Mouse (Mus musculus): ENCODE results near the gene Slc43a1. TPM values are rescaled to one million over a fixed set of nuclear protein-coding genes. Genes with fewer than 3 reads are reported as not detected.
"Not testable (repeated sequence)": the region's sequence is repeated elsewhere in the genome, so short reads cannot be mapped to it uniquely, and the experiment has no call there.

Gene Slc43a1
- polyA plus RNA-seq, 1 experiment from 2014 or later: 18.3 TPM

DNA sequence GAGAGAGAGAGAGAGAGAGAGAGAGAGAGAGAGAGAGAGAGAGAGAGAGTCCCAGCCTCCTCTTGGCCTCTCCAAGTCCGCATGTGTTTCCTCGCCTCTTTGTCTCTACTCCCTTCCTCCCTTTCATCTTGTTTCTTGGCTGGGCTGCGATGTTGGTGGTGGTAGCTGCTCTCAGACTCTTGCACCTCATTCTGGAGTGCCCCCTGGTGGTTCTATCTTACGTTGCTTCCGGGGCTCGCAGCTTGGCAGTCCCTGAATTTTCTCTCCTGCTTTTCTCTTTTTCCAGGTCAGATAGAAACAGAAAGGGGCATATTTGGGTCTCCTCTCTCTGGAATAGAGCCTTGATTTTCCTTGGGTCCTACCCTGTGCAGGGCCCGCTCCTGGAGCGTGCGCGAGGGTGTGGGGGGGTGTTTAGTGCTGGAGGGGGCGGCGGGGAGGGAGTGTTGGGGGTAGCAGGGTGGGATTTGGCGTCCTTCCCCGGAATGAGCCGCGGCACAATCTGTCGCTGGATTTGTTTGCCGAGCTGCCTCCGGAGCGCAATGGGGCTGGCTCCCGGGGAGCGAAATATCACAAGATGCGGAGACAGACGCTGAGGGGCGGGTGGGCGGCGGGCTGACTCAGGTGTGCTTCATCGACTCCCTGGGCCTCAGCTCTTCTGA, 50.1 kb downstream of the Slc43a1 start:
- Histone ChIP-seq H3K36me3 (ENCODE audit: control insufficient read depth, insufficient read depth, low read length) (no peaks in the 10 kb centered on the region), H3K9me3 (ENCODE audit: control insufficient read depth, low read length) (no peaks in the 10 kb centered on the region), H3K4me2 (ENCODE audit: low read length) (peak overlapping the region; percentile 53), H3K4me3 (ENCODE audit: low read depth, low read length) (peak overlapping the region; percentile 24), H3K27me3 (replicated peaks; ENCODE audit: control insufficient read depth, insufficient read depth, low read length) (peaks cover 51% of the 10 kb centered on the region), H3K9ac (ENCODE audit: low read length) (0 out of 2 replicates have a peak overlapping the region, but pooled peaks have one; percentile 11), H3K4me1 (replicated peaks; ENCODE audit: control insufficient read depth, insufficient read depth, low read length) (peaks cover 22% of the 10 kb centered on the region), H3K27ac (ENCODE audit: low read depth) (no peak overlapping the region)
- WGBS: 2% methylated on average over 28 of the region's 28 CpGs
- ATAC-seq (replicated peaks; ENCODE audit: low FRiP score, low TSS enrichment, low read depth) (no peak), DNase-seq (ENCODE audit: low spot score) (peak; percentile 82)

GRCm38 (mm10) chr2:84889316-84890044, 50.8 kb downstream of the Slc43a1 start:
- no peak overlapping the region for H3K27ac ChIP-seq (ENCODE audit: low read depth)
- no peaks in the 10 kb centered on the region for H3K9me3 ChIP-seq (ENCODE audit: control insufficient read depth, low read length)
- H3K36me3 ChIP-seq (ENCODE audit: control insufficient read depth, insufficient read depth, low read length): no peaks in the 10 kb centered on the region
- no peak for DNase-seq (ENCODE audit: low spot score)
- 20% methylated on average over 14 of the region's 14 CpGs for WGBS
- H3K9ac ChIP-seq (ENCODE audit: low read length): 0 out of 2 replicates have a peak overlapping the region, but pooled peaks have one; percentile 11
- peaks cover 44% of the 10 kb centered on the region for H3K27me3 ChIP-seq (replicated peaks; ENCODE audit: control insufficient read depth, insufficient read depth, low read length)
- H3K4me1 ChIP-seq (replicated peaks; ENCODE audit: control insufficient read depth, insufficient read depth, low read length): peaks cover 22% of the 10 kb centered on the region
- peak overlapping the region; percentile 53 for H3K4me2 ChIP-seq (ENCODE audit: low read length)
- 0 out of 2 replicates have a peak, but pooled peaks have one; percentile 7 for ATAC-seq (replicated peaks; ENCODE audit: low FRiP score, low TSS enrichment, low read depth)
- 0 out of 2 replicates have a peak overlapping the region, but pooled peaks have one; percentile 24 for H3K4me3 ChIP-seq (ENCODE audit: low read depth, low read length)

GRCm38 (mm10) chr2:84890045-84890340, 51.3 kb downstream of the Slc43a1 start:
- DNase-seq (ENCODE audit: low spot score): peak; percentile 87

GRCm38 (mm10) chr2:84893359-84893758, 54.7 kb downstream of the Slc43a1 start:
- H3K9ac ChIP-seq (ENCODE audit: low read length): no peak overlapping the region
- WGBS: 61% methylated on average over 6 of the region's 6 CpGs
- H3K9me3 ChIP-seq (ENCODE audit: control insufficient read depth, low read length): no peaks in the 10 kb centered on the region
- H3K27me3 ChIP-seq (replicated peaks; ENCODE audit: control insufficient read depth, insufficient read depth, low read length): peaks cover 10% of the 10 kb centered on the region
- no peak overlapping the region for H3K27ac ChIP-seq (ENCODE audit: low read depth)
- H3K36me3 ChIP-seq (ENCODE audit: control insufficient read depth, insufficient read depth, low read length): no peaks in the 10 kb centered on the region
- no peak overlapping the region for H3K4me3 ChIP-seq (ENCODE audit: low read depth, low read length)
- ATAC-seq (replicated peaks; ENCODE audit: low FRiP score, low TSS enrichment, low read depth) (no peak), DNase-seq (ENCODE audit: low spot score) (no peak)
- no peak overlapping the region for H3K4me2 ChIP-seq (ENCODE audit: low read length)
- 0 out of 2 replicates have a peak, but pooled peaks cover 4% of the 10 kb centered on the region for H3K4me1 ChIP-seq (replicated peaks; ENCODE audit: control insufficient read depth, insufficient read depth, low read length)

More at GRCm38 (mm10) chr2:84890045-84890340, 51.3 kb downstream of the Slc43a1 start:
- H3K9ac ChIP-seq (ENCODE audit: low read length): no peak overlapping the region
- no peak overlapping the region for H3K4me3 ChIP-seq (ENCODE audit: low read depth, low read length)
- ATAC-seq (replicated peaks; ENCODE audit: low FRiP score, low TSS enrichment, low read depth): 0 out of 2 replicates have a peak, but pooled peaks have one; percentile 35
- no peak overlapping the region for H3K27ac ChIP-seq (ENCODE audit: low read depth)
- WGBS: 0% methylated on average over 5 of the region's 5 CpGs
- H3K9me3 ChIP-seq (ENCODE audit: control insufficient read depth, low read length): no peaks in the 10 kb centered on the region
- H3K4me1 ChIP-seq (replicated peaks; ENCODE audit: control insufficient read depth, insufficient read depth, low read length): peaks cover 22% of the 10 kb centered on the region
- H3K36me3 ChIP-seq (ENCODE audit: control insufficient read depth, insufficient read depth, low read length): no peaks in the 10 kb centered on the region
- H3K4me2 ChIP-seq (ENCODE audit: low read length): no peak overlapping the region
- H3K27me3 ChIP-seq (replicated peaks; ENCODE audit: control insufficient read depth, insufficient read depth, low read length): peaks cover 39% of the 10 kb centered on the region

DNA sequence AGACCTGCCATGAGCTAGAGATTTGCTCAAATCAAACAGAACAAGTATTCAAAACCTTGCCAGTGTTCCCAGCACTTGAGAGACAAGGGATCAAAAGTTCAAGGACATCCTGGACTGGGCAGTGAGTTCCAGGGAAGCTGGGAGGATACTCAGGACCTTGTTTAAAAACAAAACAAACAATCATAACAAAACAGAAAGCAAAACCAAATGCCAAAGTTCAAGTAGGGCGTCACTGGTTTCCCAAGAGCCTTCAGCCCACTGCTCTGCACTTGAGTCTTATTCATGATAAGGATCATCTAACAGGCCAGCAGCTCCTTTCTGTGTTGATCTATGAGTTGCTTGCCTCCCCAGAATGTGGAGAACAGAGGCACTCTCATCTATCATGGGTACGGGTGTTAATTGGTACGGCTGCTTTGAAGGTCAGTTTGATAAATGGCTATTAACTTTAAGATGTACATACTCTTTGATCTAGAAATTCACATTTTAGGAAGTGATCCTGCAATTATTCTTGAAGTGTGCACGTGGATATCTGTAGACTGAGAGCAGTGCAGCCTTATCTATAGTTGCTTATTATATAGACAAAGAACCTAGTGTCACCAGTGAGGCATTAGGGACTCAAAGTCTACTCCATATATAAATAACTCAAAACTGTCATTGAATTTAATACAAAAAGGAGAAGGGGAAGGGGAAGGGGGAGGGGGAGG, 57.0 kb downstream of the Slc43a1 start:
- DNase-seq (ENCODE audit: low spot score) (no peak), ATAC-seq (replicated peaks; ENCODE audit: low FRiP score, low TSS enrichment, low read depth) (peak; percentile 68; the same call in 1 of the 2 replicates)
- H3K27ac ChIP-seq (ENCODE audit: low read depth): no peak overlapping the region
- H3K4me3 ChIP-seq (ENCODE audit: low read depth, low read length): no peak overlapping the region
- H3K27me3 ChIP-seq (replicated peaks; ENCODE audit: control insufficient read depth, insufficient read depth, low read length): no peaks in the 10 kb centered on the region
- H3K36me3 ChIP-seq (ENCODE audit: control insufficient read depth, insufficient read depth, low read length): no peaks in the 10 kb centered on the region
- H3K4me2 ChIP-seq (ENCODE audit: low read length): no peak overlapping the region
- H3K9me3 ChIP-seq (ENCODE audit: control insufficient read depth, low read length): no peaks in the 10 kb centered on the region
- H3K9ac ChIP-seq (ENCODE audit: low read length): no peak overlapping the region
- no peaks in the 10 kb centered on the region for H3K4me1 ChIP-seq (replicated peaks; ENCODE audit: control insufficient read depth, insufficient read depth, low read length)
- WGBS: 45% methylated on average over 4 of the region's 4 CpGs

- not testable (repeated sequence) for H3K27me3 ChIP-seq (replicated peaks; ENCODE audit: control insufficient read depth, insufficient read depth, low read length); H3K27ac ChIP-seq (ENCODE audit: low read depth); H3K9me3 ChIP-seq (ENCODE audit: control insufficient read depth, low read length); H3K4me3 ChIP-seq (ENCODE audit: low read depth, low read length); H3K4me1 ChIP-seq (replicated peaks; ENCODE audit: control insufficient read depth, insufficient read depth, low read length); H3K36me3 ChIP-seq (ENCODE audit: control insufficient read depth, insufficient read depth, low read length); ATAC-seq (replicated peaks; ENCODE audit: low FRiP score, low TSS enrichment, low read depth); H3K4me2 ChIP-seq (ENCODE audit: low read length); H3K9ac ChIP-seq (ENCODE audit: low read length)
- 86% methylated on average over 6 of the region's 6 CpGs for WGBS
- DNase-seq (ENCODE audit: low spot score): peak; percentile 34
Measured at GRCm38 (mm10) chr2:84896686-84897085, 58.0 kb downstream of the Slc43a1 start.

- ATAC-seq (replicated peaks; ENCODE audit: low FRiP score, low TSS enrichment, low read depth): peak; percentile 28; the same call in 1 of the 2 replicates
- Histone ChIP-seq H3K27me3 (replicated peaks; ENCODE audit: control insufficient read depth, insufficient read depth, low read length) (no peaks in the 10 kb centered on the region), H3K36me3 (ENCODE audit: control insufficient read depth, insufficient read depth, low read length) (no peaks in the 10 kb centered on the region), H3K4me3 (ENCODE audit: low read depth, low read length) (no peak overlapping the region), H3K4me2 (ENCODE audit: low read length) (no peak overlapping the region), H3K9ac (ENCODE audit: low read length) (no peak overlapping the region), H3K9me3 (ENCODE audit: control insufficient read depth, low read length) (no peaks in the 10 kb centered on the region), H3K4me1 (replicated peaks; ENCODE audit: control insufficient read depth, insufficient read depth, low read length) (peaks cover 16% of the 10 kb centered on the region; the same call in 1 of the 2 replicates), H3K27ac (ENCODE audit: low read depth) (peak overlapping the region; percentile 24)
- WGBS: 29% methylated on average over 3 of the region's 3 CpGs
- no peak for DNase-seq (ENCODE audit: low spot score)
Measured at GRCm38 (mm10) chr2:84912722-84913121, 74.1 kb downstream of the Slc43a1 start.
